Mouse (Mus musculus) midbrain, embryonic 14.5 days (tissue): ENCODE data around the gene Trmt11. TPM values are rescaled to one million over a fixed set of nuclear protein-coding genes. Genes with fewer than 3 reads are reported as not detected.
"Not testable (repeated sequence)": the region's sequence is repeated elsewhere in the genome, so short reads cannot be mapped to it uniquely, and the experiment has no call there.

Experiments used
- ATAC-seq: fragments of 200-750 bp; cut with Nextera tagmentation; 2 replicates; pipeline ENCODE4 v1.8.0; 2017; ENCODE audit warnings: moderate number of reproducible peaks, moderate library complexity; ENCODE audit not compliant: low FRiP score, low TSS enrichment
- DNase-seq: peaks from one replicate; pipeline ENCODE4 v3.0.0-alpha.2; 2015
- H3K27ac ChIP-seq: fragments of 300-500 bp; sonication (generic); replicated peaks from 2 replicates; pipeline ENCODE4 v1.5.1; 2014; ENCODE audit warnings: mild to moderate bottlenecking, low read depth, low read length, moderate library complexity
- H3K27me3 ChIP-seq: fragments of 300-500 bp; sonication (generic); 2 replicates; pipeline ENCODE4 v1.6.1; 2014; ENCODE audit warnings: low read length, control low read depth, mixed read lengths; ENCODE audit not compliant: control insufficient read depth, insufficient read depth
- H3K36me3 ChIP-seq: fragments of 300-500 bp; sonication (generic); 2 replicates; pipeline ENCODE4 v1.6.1; 2014; ENCODE audit warnings: low read length, control low read depth; ENCODE audit not compliant: control insufficient read depth, insufficient read depth
- H3K4me1 ChIP-seq: fragments of 300-500 bp; sonication (generic); 2 replicates; pipeline ENCODE4 v1.6.1; 2014; ENCODE audit warnings: mild to moderate bottlenecking, antibody characterized with exemption, low read length, control low read depth; ENCODE audit not compliant: control insufficient read depth, insufficient read depth
- H3K4me2 ChIP-seq: fragments of 300-500 bp; sonication (generic); 2 replicates; pipeline ENCODE4 v1.6.1; 2014; ENCODE audit warnings: mild to moderate bottlenecking, low read length, moderate library complexity
- H3K4me3 ChIP-seq: fragments of 300-500 bp; sonication (generic); replicated peaks from 2 replicates; pipeline ENCODE4 v1.5.1; 2014; ENCODE audit warnings: low read depth, low read length
- H3K9ac ChIP-seq: fragments of 300-500 bp; sonication (generic); replicated peaks from 2 replicates; pipeline ENCODE4 v1.6.1; 2014; ENCODE audit warnings: mild to moderate bottlenecking, low read length, moderate library complexity
- H3K9me3 ChIP-seq: fragments of 300-500 bp; sonication (generic); 2 replicates; pipeline ENCODE4 v1.6.1; 2016; ENCODE audit warnings: low read length, control low read depth, mixed read lengths; ENCODE audit not compliant: control insufficient read depth
- WGBS: fragments of 180-500 bp; shearing (Covaris S2); extraction: QIAGEN DNeasy Blood & Tissue Kit; methylation state at CpG from one replicate; pipeline ENCODE4 v1.1.7; 2014; 5-methylcytosine and 5-hydroxymethylcytosine counted together
- polyA plus RNA-seq: library from polyadenylated mRNA; unstranded; fragments of >200 nt; fragmentation: Nextera tagmentation; extraction: Ambion mirVana; gene quantifications from 2 replicates; pipeline ENCODE4 v1.2.1, GENCODE M21; 2014

The Trmt11 gene
- polyA plus RNA-seq: 19.7 TPM in 2 replicates

DNA sequence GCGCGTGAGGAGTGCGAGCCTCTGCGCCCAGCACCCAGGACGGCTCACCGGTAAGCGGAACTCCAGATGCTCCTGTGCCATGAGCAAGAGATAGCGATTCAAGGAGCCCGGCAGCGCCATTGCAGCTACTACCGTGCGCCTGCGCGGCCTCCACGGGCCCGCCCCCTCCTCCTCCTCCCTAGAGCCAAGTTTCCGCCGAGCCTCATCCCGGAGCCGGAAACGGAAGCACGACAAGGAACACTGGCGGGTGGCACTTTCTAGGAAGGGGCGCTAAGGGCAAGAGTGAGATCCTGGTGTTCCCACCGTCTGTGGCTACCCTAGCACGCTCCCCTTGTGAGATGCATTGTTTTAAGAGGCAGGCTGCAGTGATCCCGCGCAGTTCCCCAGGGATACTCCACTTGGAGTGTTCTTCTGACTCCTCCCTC, at the start of gene Trmt11:
TSS of gene Trmt11 (minus strand) at position 208 of the 425 bp plus-strand sequence.
- Histone ChIP-seq H3K9ac (peak within 1 kb of the TSS; percentile 65), H3K27ac (peak within 1 kb of the TSS; percentile 80), H3K27me3 (no peaks in the 10 kb centered on the region), H3K36me3 (peaks cover 15% of the 10 kb centered on the region), H3K4me1 (peaks cover 18% of the 10 kb centered on the region), H3K4me2 (peak within 1 kb of the TSS; percentile 86), H3K4me3 (peak within 1 kb of the TSS; percentile 62), H3K9me3 (no peaks in the 10 kb centered on the region)
- DNase-seq (peak; percentile 96), ATAC-seq (peak; percentile 94)
- WGBS: 1% methylated on average over 22 of the region's 28 CpGs

DNA sequence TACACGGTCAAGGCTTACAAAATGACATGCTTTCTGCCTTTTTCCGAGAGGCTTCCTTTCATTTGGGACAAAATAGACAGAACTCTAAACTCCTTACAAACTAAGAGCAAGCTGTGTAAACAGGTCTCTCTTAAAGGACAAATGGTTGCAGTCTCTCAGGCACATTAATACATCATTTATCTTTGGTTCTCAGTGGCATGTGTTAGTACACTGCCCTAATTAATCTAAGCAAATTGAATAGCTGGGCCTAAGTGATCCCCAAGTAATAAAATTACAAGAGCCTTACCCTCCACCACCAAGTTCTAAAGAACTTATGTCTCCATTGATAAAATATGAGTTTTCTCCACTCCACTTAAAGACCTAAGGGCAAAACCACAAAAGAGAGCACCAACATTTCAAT, 47.1 kb upstream of the Trmt11 start:
- H3K36me3 ChIP-seq: peaks cover 6% of the 10 kb centered on the region; the same call in 1 of the 2 replicates
- no peak overlapping the region for H3K4me3 ChIP-seq
- no peak for DNase-seq
- no peak for ATAC-seq
- H3K4me2 ChIP-seq: no peak overlapping the region
- no peaks in the 10 kb centered on the region for H3K9me3 ChIP-seq
- WGBS: 69% methylated on average over 2 of the region's 2 CpGs
- no peaks in the 10 kb centered on the region for H3K27me3 ChIP-seq
- H3K27ac ChIP-seq: no peak overlapping the region
- no peaks in the 10 kb centered on the region for H3K4me1 ChIP-seq
- no peak overlapping the region for H3K9ac ChIP-seq

DNA sequence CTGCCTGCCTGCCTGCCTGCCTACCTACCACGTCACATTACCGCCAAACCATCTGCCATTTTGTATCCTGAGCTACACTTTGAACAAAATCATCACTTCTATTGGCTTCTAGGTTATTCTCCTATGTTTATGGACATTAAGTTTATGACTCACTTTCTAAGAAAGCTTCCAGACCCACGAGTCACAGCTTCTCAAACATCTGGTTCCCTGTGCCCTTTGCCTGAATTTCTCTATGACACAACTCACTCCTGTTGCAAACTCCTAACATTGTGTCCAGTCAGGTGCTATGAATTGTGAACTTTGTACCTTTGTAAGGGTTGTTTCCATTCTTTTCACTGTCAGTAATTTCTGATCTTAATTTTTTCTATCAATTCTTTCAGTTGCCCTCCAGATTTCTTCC, 37.7 kb upstream of the Trmt11 start:
- H3K27me3 ChIP-seq: no peaks in the 10 kb centered on the region
- no peak for ATAC-seq
- H3K36me3 ChIP-seq: no peaks in the 10 kb centered on the region
- H3K4me1 ChIP-seq: no peaks in the 10 kb centered on the region
- no peak overlapping the region for H3K9ac ChIP-seq
- no peak overlapping the region for H3K4me3 ChIP-seq
- H3K4me2 ChIP-seq: no peak overlapping the region
- 83% methylated on average over 3 of the region's 3 CpGs for WGBS
- no peak for DNase-seq
- no peak overlapping the region for H3K27ac ChIP-seq
- no peaks in the 10 kb centered on the region for H3K9me3 ChIP-seq

DNA sequence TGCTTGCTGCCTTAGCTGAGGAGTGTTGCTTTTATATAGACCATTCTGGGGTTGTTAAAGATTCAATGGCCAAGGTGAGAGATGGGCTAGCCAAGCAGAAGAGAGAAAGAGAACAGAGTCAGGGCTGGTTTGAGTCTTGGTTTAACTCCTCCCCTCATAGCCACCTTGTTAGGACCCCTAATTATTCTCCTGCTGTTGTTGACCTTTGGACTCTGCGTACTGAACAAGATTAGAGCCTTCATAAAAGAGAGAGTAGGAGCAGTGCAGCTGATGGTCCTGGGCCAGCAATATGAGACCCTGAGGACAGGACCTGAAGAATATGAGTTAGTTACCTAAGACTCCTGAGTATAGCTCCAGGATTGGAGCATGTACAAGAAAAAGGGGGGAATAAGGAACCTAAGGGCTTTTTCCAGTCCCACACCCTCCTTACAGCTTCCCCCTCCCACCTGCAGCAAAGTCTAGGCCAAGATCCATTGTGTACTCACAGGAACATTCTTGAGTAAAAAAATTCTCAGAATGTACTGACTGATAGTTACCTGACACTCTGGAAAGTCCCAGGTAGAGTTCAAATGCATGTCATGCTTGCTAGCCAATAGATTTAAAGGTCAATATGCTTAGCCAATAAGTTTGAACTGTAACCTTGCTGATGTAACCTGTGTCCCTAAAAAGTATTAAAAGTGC, 36.1 kb upstream of the Trmt11 start:
- ATAC-seq, H3K27ac ChIP-seq, H3K4me2 ChIP-seq, H3K4me1 ChIP-seq, H3K4me3 ChIP-seq, H3K36me3 ChIP-seq, DNase-seq, H3K9ac ChIP-seq, H3K9me3 ChIP-seq, H3K27me3 ChIP-seq: not testable (repeated sequence)
- 87% methylated on average over 1 of the region's 1 CpGs for WGBS

DNA sequence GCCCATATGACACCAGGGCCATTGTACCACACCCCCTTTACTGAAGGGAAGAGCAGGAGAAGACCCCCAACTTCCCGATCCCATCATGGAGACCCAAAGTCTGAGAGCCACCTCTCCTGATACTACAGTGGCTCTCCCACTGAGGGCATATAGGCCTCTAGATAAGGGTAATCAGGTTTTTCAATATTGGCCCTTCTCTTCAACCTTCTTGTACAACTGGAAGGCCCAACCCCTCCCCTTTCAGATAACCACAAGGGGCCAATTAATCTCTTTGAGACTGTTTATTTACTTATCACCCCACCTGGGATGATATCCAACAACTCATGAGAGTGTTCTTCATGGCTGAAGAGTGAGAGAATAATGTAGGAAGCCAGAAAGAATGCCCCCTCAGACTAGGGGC, 32.2 kb upstream of the Trmt11 start:
- ATAC-seq: no peak
- Histone ChIP-seq H3K9me3 (no peaks in the 10 kb centered on the region), H3K4me3 (no peak overlapping the region), H3K36me3 (no peaks in the 10 kb centered on the region), H3K27me3 (no peaks in the 10 kb centered on the region), H3K4me2 (no peak overlapping the region), H3K9ac (no peak overlapping the region), H3K4me1 (no peaks in the 10 kb centered on the region), H3K27ac (no peak overlapping the region)
- 89% methylated on average over 1 of the region's 1 CpGs for WGBS
- no peak for DNase-seq

DNA sequence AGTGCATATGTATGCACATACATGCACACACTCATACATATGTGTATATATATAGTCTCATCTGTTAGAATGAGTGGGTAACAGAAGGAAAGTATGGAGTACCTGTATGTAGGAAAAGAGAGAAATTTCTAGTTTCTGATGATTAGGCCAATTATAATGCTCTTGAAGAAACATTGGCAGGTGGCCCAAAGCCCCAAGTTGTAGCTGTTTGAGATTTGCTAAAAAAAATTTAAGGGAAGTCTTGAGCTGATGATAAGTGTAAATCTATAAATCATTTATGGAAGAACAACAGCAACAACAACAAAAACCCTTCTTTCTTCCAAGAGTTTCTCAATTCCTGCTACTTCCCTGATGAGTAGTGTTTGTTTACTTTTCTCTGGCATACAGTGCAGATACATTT, 29.4 kb upstream of the Trmt11 start:
- ATAC-seq: no peak
- Histone ChIP-seq H3K27ac (no peak overlapping the region), H3K4me3 (no peak overlapping the region), H3K4me2 (no peak overlapping the region), H3K9me3 (no peaks in the 10 kb centered on the region), H3K36me3 (no peaks in the 10 kb centered on the region), H3K27me3 (no peaks in the 10 kb centered on the region), H3K4me1 (no peaks in the 10 kb centered on the region), H3K9ac (no peak overlapping the region)
- no peak for DNase-seq

DNA sequence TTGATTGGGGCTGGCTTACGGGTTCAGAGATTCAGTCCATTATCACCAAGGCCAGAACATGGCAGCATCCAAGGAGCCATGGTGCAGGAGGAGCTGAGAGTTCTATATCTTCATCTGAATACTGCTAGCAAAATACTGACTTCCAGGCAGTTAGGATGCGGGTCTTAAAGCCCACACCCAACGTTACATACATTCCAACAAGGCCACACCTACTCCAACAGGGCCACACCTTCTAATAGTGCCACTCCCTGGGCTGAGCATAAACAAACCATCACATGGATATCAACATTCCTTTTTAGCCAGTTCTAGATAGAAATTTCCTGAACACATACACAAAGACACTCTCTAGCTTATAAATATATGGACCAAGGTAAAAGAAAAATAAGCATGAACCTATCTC, 29.0 kb upstream of the Trmt11 start, which contains the start of gene Hint3:
TSS of gene Hint3 (minus strand) at position 120 of the 400 bp plus-strand sequence.
- no peaks in the 10 kb centered on the region for H3K9me3 ChIP-seq
- H3K27me3 ChIP-seq: no peaks in the 10 kb centered on the region
- no peak for ATAC-seq
- 84% methylated on average over 3 of the region's 3 CpGs for WGBS
- H3K9ac ChIP-seq: no peak within 1 kb of the TSS
- DNase-seq: no peak
- H3K4me1 ChIP-seq: no peaks in the 10 kb centered on the region
- no peak within 1 kb of the TSS for H3K4me2 ChIP-seq
- no peak within 1 kb of the TSS for H3K4me3 ChIP-seq
- no peak within 1 kb of the TSS for H3K27ac ChIP-seq
- no peaks in the 10 kb centered on the region for H3K36me3 ChIP-seq

DNA sequence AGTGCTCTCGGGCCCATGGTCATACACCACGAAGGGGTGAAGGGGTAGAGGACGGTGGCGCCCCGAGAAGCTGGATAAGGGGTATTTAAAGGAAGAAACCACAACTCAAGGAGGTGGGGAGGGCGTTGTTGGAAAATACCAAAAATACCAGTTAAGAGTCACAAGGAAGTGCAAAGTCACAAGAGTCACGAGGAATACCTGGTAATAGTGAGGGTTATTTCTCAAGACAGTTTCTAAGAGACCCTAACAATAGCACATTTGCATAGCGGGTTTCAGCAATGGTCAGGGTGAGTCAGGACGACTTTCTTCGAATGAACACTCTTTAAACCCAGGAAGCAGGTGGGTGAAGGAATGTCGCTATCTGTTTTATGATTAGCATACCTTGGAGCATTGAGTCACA, 27.9 kb upstream of the Trmt11 start:
- H3K27me3 ChIP-seq, DNase-seq, H3K27ac ChIP-seq, H3K4me1 ChIP-seq, ATAC-seq, H3K36me3 ChIP-seq, H3K4me3 ChIP-seq, H3K9ac ChIP-seq, H3K4me2 ChIP-seq, H3K9me3 ChIP-seq: not testable (repeated sequence)
- WGBS: 89% methylated on average over 11 of the region's 11 CpGs

DNA sequence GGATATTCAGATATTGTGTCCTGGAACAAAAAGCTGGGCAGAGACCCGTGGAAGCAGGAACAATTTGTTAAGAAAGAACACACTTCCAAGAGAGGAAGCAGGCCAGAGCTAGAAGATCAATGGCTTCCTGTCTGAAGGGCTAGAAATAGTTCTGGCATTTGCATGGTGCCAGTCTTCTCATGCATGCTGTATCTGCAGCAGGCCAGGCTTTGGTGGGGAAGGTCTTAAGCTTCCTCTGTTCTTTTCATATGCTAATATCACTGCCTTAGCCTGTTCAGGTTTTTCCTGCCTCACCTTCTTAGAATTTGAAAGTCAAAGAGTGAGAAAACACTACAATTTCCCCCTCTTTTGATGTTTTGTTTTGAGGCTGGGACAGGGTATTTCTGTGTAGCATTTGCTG, 27.0 kb upstream of the Trmt11 start:
- DNase-seq (no peak), ATAC-seq (no peak)
- Histone ChIP-seq H3K9me3 (no peaks in the 10 kb centered on the region), H3K36me3 (no peaks in the 10 kb centered on the region), H3K4me2 (no peak overlapping the region), H3K4me3 (no peak overlapping the region), H3K27me3 (no peaks in the 10 kb centered on the region), H3K27ac (no peak overlapping the region), H3K4me1 (no peaks in the 10 kb centered on the region), H3K9ac (no peak overlapping the region)
- WGBS: 37% methylated on average over 1 of the region's 1 CpGs
